Comparison of ENCODE assay signal across 12 mouse cellular contexts in the genomic region with DNA sequence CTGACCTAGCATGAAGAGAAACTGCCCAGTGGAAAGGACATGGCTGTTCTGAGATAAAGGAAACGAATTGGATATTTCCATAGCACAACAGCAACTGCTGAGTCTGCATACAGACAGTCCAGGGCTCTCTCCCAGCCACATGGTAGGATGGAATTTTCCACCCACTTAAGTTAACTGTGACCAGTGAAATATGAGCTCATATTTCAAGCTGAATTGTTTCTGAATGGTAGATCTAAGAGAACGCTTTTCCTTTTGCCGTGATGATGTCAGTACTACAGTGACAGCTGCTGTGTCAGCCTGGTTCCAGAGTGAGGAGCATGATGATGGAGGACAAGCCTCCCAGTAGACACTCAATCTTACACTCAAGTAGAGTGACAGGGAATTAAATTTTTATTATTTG.
DNase-seq lines count a peak whose midpoint lies in the region; ATAC-seq lines count a peak whose summit lies in the region.
"Had no signal": no experiment of that assay in that cellular context is flagged by ENCODE, and none has a peak within 500 bp of the region (broad histone marks: within the 10 kb centered on the region; RNA-seq: fewer than 3 reads in every experiment).

No protein-coding gene starts in this region.

- H3K27ac ChIP-seq in heart, embryonic 16.5 days (ENCODE audit: low read length), result no peak overlapping the region
- no peak overlapping the region for H3K27ac ChIP-seq in kidney, embryonic 16.5 days (ENCODE audit: low read length)
- H3K27ac ChIP-seq: hindbrain, embryonic 10.5 days; macrophage had no signal

- no peak overlapping the region for H3K4me3 ChIP-seq in heart, embryonic 16.5 days (ENCODE audit: low read length)
- no peak overlapping the region for H3K4me3 ChIP-seq in kidney, embryonic 16.5 days (ENCODE audit: low read length)
- H3K4me3 ChIP-seq: hindbrain, embryonic 10.5 days had no signal

- no peaks in the 10 kb centered on the region for H3K4me1 ChIP-seq in heart, embryonic 16.5 days (ENCODE audit: control insufficient read depth, insufficient read depth, low read length)
- H3K4me1 ChIP-seq in kidney, embryonic 16.5 days (ENCODE audit: insufficient read depth, low read length), result no peaks in the 10 kb centered on the region
- H3K4me1 ChIP-seq: hindbrain, embryonic 10.5 days had no signal

- no peak overlapping the region for H3K4me2 ChIP-seq in heart, embryonic 16.5 days (ENCODE audit: low read depth, low read length)
- no peak overlapping the region for H3K4me2 ChIP-seq in kidney, embryonic 16.5 days (replicated peaks; ENCODE audit: low read depth, low read length)

- DNase-seq in adrenal gland, adult (ENCODE audit: inconsistent age in 2 of 2, low spot score in 1 of 2), result peak; percentile 20 to 68
- DNase-seq in adrenal gland, adult 18-20 months (ENCODE audit: low spot score in 2 of 2), result no peak
- DNase-seq in heart, postnatal 4 days, result no peak
- peak; percentile 32 for DNase-seq in NIH3T3 (ENCODE audit: low read depth)
- DNase-seq in layer of hippocampus, adult 9-11 months, result no peak
- DNase-seq in left cerebral cortex, adult 18-20 months (ENCODE audit: low spot score in 2 of 2), result no peak
- DNase-seq: cerebellum, postnatal 14 days; thymus, postnatal 36 days had no signal

- no peaks in the 10 kb centered on the region for H3K27me3 ChIP-seq in heart, embryonic 16.5 days (ENCODE audit: control insufficient read depth, insufficient read depth, low read length)
- no peaks in the 10 kb centered on the region for H3K27me3 ChIP-seq in kidney, embryonic 16.5 days (ENCODE audit: insufficient read depth, low read length)

- no peaks in the 10 kb centered on the region for H3K9me3 ChIP-seq in heart, embryonic 16.5 days (replicated peaks; ENCODE audit: control insufficient read depth, low read length)
- H3K9me3 ChIP-seq in kidney, embryonic 16.5 days (ENCODE audit: low read length), result no peaks in the 10 kb centered on the region
- H3K9me3 ChIP-seq: hindbrain, embryonic 10.5 days had no signal

- ATAC-seq in heart, embryonic 16.5 days (replicated peaks; ENCODE audit: extremely low read depth, insufficient read depth, low FRiP score), result peak; percentile 41; the same call in 1 of the 2 replicates
- 0 out of 2 replicates have a peak, but pooled peaks have one; percentile 65 for ATAC-seq in kidney, embryonic 16.5 days (ENCODE audit: low FRiP score, low TSS enrichment)

- 21% methylated on average over 3 of the region's 3 CpGs for WGBS in heart, embryonic 16.5 days
- 25% methylated on average over 3 of the region's 3 CpGs for WGBS in kidney, embryonic 16.5 days

- H3K9ac ChIP-seq in heart, embryonic 16.5 days (ENCODE audit: low read length), result no peak overlapping the region
- no peak overlapping the region for H3K9ac ChIP-seq in kidney, embryonic 16.5 days (replicated peaks; ENCODE audit: low read length)

- no peaks in the 10 kb centered on the region for H3K36me3 ChIP-seq in heart, embryonic 16.5 days (ENCODE audit: control insufficient read depth, insufficient read depth)
- no peaks in the 10 kb centered on the region for H3K36me3 ChIP-seq in kidney, embryonic 16.5 days (ENCODE audit: insufficient read depth, low read length)
- H3K36me3 ChIP-seq: hindbrain, embryonic 10.5 days had no signal

Comparison
In these comparisons a context has a peak if more than half of its experiments do, and no peak if none do; other contexts are left out.
1. DNase-seq: peak in adrenal gland, adult (2 of 2) and NIH3T3 (single experiment); none in adrenal gland, adult 18-20 months (0 of 2), heart, postnatal 4 days (single experiment), layer of hippocampus, adult 9-11 months (single experiment) and left cerebral cortex, adult 18-20 months (0 of 2).